Mouse (Mus musculus): Measurements from ENCODE around the gene Smg8. TPM values are rescaled to one million over a fixed set of nuclear protein-coding genes. Genes with fewer than 3 reads are reported as not detected.
A peak's percentile ranks its signal among the peaks of the same experiment; 100 is the strongest.
"Not testable (repeated sequence)": the region's sequence is repeated elsewhere in the genome, so short reads cannot be mapped to it uniquely, and the experiment has no call there.

Smg8 gene
- polyA plus RNA-seq, 1 experiment from 2014 or later, result 17.7 TPM

GRCm38 (mm10) chr11:87056286-87056685 lies 30.3 kb downstream of the Smg8 start:
- no peak overlapping the region for H3K27ac ChIP-seq (ENCODE audit: low read length)
- H3K27me3 ChIP-seq (ENCODE audit: control insufficient read depth, insufficient read depth, low read length), result no peaks in the 10 kb centered on the region
- no peaks in the 10 kb centered on the region for H3K4me1 ChIP-seq (ENCODE audit: control insufficient read depth, insufficient read depth, low read length)
- no peaks in the 10 kb centered on the region for H3K9me3 ChIP-seq (replicated peaks; ENCODE audit: control insufficient read depth, low read length)
- H3K4me2 ChIP-seq (ENCODE audit: low read depth, low read length), result no peak overlapping the region
- 76% methylated on average over 6 of the region's 6 CpGs for WGBS
- ATAC-seq (ENCODE audit: insufficient read depth, low FRiP score), result no peak
- H3K4me3 ChIP-seq (replicated peaks; ENCODE audit: low read length), result no peak overlapping the region
- H3K36me3 ChIP-seq (ENCODE audit: control insufficient read depth, insufficient read depth, low read length), result no peaks in the 10 kb centered on the region
- no peak overlapping the region for H3K9ac ChIP-seq (ENCODE audit: low read length)

- H3K4me1 ChIP-seq (ENCODE audit: control insufficient read depth, insufficient read depth, low read length); H3K9ac ChIP-seq (ENCODE audit: low read length); H3K4me3 ChIP-seq (replicated peaks; ENCODE audit: low read length); H3K4me2 ChIP-seq (ENCODE audit: low read depth, low read length); H3K27me3 ChIP-seq (ENCODE audit: control insufficient read depth, insufficient read depth, low read length); H3K36me3 ChIP-seq (ENCODE audit: control insufficient read depth, insufficient read depth, low read length); H3K9me3 ChIP-seq (replicated peaks; ENCODE audit: control insufficient read depth, low read length); ATAC-seq (ENCODE audit: insufficient read depth, low FRiP score); H3K27ac ChIP-seq (ENCODE audit: low read length): not testable (repeated sequence)
- WGBS, result 85% methylated on average over 7 of the region's 7 CpGs
Observed at GRCm38 (mm10) chr11:87048900-87049299, 37.7 kb downstream of the Smg8 start.

GRCm38 (mm10) chr11:87046968-87047367 lies 39.6 kb downstream of the Smg8 start:
- H3K4me3 ChIP-seq (replicated peaks; ENCODE audit: low read length), result no peak overlapping the region
- WGBS, result 80% methylated on average over 5 of the region's 5 CpGs

GRCm38 (mm10) chr11:87043052-87043451 lies 43.5 kb downstream of the Smg8 start:
- WGBS, result 82% methylated on average over 3 of the region's 3 CpGs
- Histone ChIP-seq H3K27ac (ENCODE audit: low read length) (no peak overlapping the region), H3K27me3 (ENCODE audit: control insufficient read depth, insufficient read depth, low read length) (no peaks in the 10 kb centered on the region), H3K36me3 (ENCODE audit: control insufficient read depth, insufficient read depth, low read length) (no peaks in the 10 kb centered on the region), H3K4me1 (ENCODE audit: control insufficient read depth, insufficient read depth, low read length) (no peaks in the 10 kb centered on the region), H3K4me2 (ENCODE audit: low read depth, low read length) (no peak overlapping the region), H3K9me3 (replicated peaks; ENCODE audit: control insufficient read depth, low read length) (no peaks in the 10 kb centered on the region), H3K4me3 (replicated peaks; ENCODE audit: low read length) (no peak overlapping the region), H3K9ac (ENCODE audit: low read length) (no peak overlapping the region)
- ATAC-seq (ENCODE audit: insufficient read depth, low FRiP score), result no peak

More at GRCm38 (mm10) chr11:87046968-87047367, 39.6 kb downstream of the Smg8 start:
- Histone ChIP-seq H3K27ac (ENCODE audit: low read length) (no peak overlapping the region), H3K27me3 (ENCODE audit: control insufficient read depth, insufficient read depth, low read length) (no peaks in the 10 kb centered on the region), H3K4me2 (ENCODE audit: low read depth, low read length) (no peak overlapping the region), H3K9ac (ENCODE audit: low read length) (no peak overlapping the region), H3K9me3 (replicated peaks; ENCODE audit: control insufficient read depth, low read length) (no peaks in the 10 kb centered on the region), H3K4me1 (ENCODE audit: control insufficient read depth, insufficient read depth, low read length) (no peaks in the 10 kb centered on the region), H3K36me3 (ENCODE audit: control insufficient read depth, insufficient read depth, low read length) (no peaks in the 10 kb centered on the region)
- no peak for ATAC-seq (ENCODE audit: insufficient read depth, low FRiP score)

- H3K4me3 ChIP-seq (replicated peaks; ENCODE audit: low read length), result no peak overlapping the region
- ATAC-seq (ENCODE audit: insufficient read depth, low FRiP score), result peak; percentile 44; the same call in 1 of the 2 replicates
- H3K27ac ChIP-seq (ENCODE audit: low read length), result no peak overlapping the region
- H3K9me3 ChIP-seq (replicated peaks; ENCODE audit: control insufficient read depth, low read length), result no peaks in the 10 kb centered on the region
- H3K4me2 ChIP-seq (ENCODE audit: low read depth, low read length), result no peak overlapping the region
- H3K27me3 ChIP-seq (ENCODE audit: control insufficient read depth, insufficient read depth, low read length), result no peaks in the 10 kb centered on the region
- 78% methylated on average over 9 of the region's 9 CpGs for WGBS
- H3K9ac ChIP-seq (ENCODE audit: low read length), result no peak overlapping the region
- no peaks in the 10 kb centered on the region for H3K36me3 ChIP-seq (ENCODE audit: control insufficient read depth, insufficient read depth, low read length)
- H3K4me1 ChIP-seq (ENCODE audit: control insufficient read depth, insufficient read depth, low read length), result no peaks in the 10 kb centered on the region
Observed at GRCm38 (mm10) chr11:87039307-87039963, 47.1 kb downstream of the Smg8 start.

- Histone ChIP-seq H3K36me3 (ENCODE audit: control insufficient read depth, insufficient read depth, low read length) (no peaks in the 10 kb centered on the region), H3K9me3 (replicated peaks; ENCODE audit: control insufficient read depth, low read length) (no peaks in the 10 kb centered on the region), H3K27me3 (ENCODE audit: control insufficient read depth, insufficient read depth, low read length) (no peaks in the 10 kb centered on the region), H3K4me3 (replicated peaks; ENCODE audit: low read length) (no peak overlapping the region), H3K9ac (ENCODE audit: low read length) (no peak overlapping the region), H3K4me1 (ENCODE audit: control insufficient read depth, insufficient read depth, low read length) (no peaks in the 10 kb centered on the region), H3K27ac (ENCODE audit: low read length) (no peak overlapping the region), H3K4me2 (ENCODE audit: low read depth, low read length) (no peak overlapping the region)
- no peak for ATAC-seq (ENCODE audit: insufficient read depth, low FRiP score)
- 68% methylated on average over 4 of the region's 4 CpGs for WGBS
Observed at GRCm38 (mm10) chr11:87036180-87036579, 50.4 kb downstream of the Smg8 start.

- 82% methylated on average over 3 of the region's 3 CpGs for whole genome bisulfite sequencing
- Histone ChIP-seq H3K4me3 (replicated peaks; ENCODE audit: low read length) (no peak overlapping the region), H3K4me2 (ENCODE audit: low read depth, low read length) (no peak overlapping the region), H3K9ac (ENCODE audit: low read length) (no peak overlapping the region), H3K27ac (ENCODE audit: low read length) (no peak overlapping the region), H3K27me3 (ENCODE audit: control insufficient read depth, insufficient read depth, low read length) (no peaks in the 10 kb centered on the region), H3K4me1 (ENCODE audit: control insufficient read depth, insufficient read depth, low read length) (peaks cover 7% of the 10 kb centered on the region), H3K36me3 (ENCODE audit: control insufficient read depth, insufficient read depth, low read length) (no peaks in the 10 kb centered on the region), H3K9me3 (replicated peaks; ENCODE audit: control insufficient read depth, low read length) (no peaks in the 10 kb centered on the region)
- no peak for ATAC-seq (ENCODE audit: insufficient read depth, low FRiP score)
Observed at GRCm38 (mm10) chr11:87028212-87028611, 58.4 kb downstream of the Smg8 start.

MicroRNAs within 50 kb of the gene (microRNA counts, 519-probe panel; counts per million panel counts)
- microRNA mmu-miR-301a, result 3,823 counts per million, percentile 90 among the panel's probes with 10 or more counts

Small RNAs within 50 kb of the gene (microRNA-seq; reads per million reads assigned to microRNA genes)
- 1,067 reads per million, percentile 77 among the genes with 10 or more reads in this experiment for gene Mir301

Other genes starting within 250 kb of the Smg8 start
- 7.7 and 8.1 TPM in 2 replicates for gene Ypel2, start 93.1 kb downstream of the Smg8 start, polyA plus RNA-seq (2015; fragmentation: Nextera tagmentation; extraction: Ambion mirVana)
- 34.9 and 41.5 TPM in 2 replicates for gene Gdpd1, start 12.7 kb downstream of the Smg8 start, polyA plus RNA-seq (2015; fragmentation: Nextera tagmentation; extraction: Ambion mirVana)
- gene Prr11, start 21.9 kb upstream of the Smg8 start, polyA plus RNA-seq (2015; fragmentation: Nextera tagmentation; extraction: Ambion mirVana), result 6.0 and 6.9 TPM in 2 replicates
- gene Ska2, start 22.5 kb upstream of the Smg8 start, polyA plus RNA-seq (2015; fragmentation: Nextera tagmentation; extraction: Ambion mirVana), result 42.4 and 47.2 TPM in 2 replicates
- gene Trim37, start 40.3 kb upstream of the Smg8 start, polyA plus RNA-seq (2015; fragmentation: Nextera tagmentation; extraction: Ambion mirVana), result 21.0 and 22.7 TPM in 2 replicates